Mouse (Mus musculus) cortical plate, adult 2 months (tissue): ENCODE measurements around the gene Dst.

Experiments used
- CTCF ChIP-seq: fragments of 200-500 bp; IDR thresholded peaks from 2 replicates; pipeline ENCODE4 v1.5.1; 2011; ENCODE audit warnings: mild to moderate bottlenecking, control low read depth, low read length; ENCODE audit not compliant: insufficient read depth; ENCODE audit errors: extremely low read depth
- POLR2A ChIP-seq: fragments of 200-500 bp; IDR thresholded peaks from 2 replicates; pipeline ENCODE4 v1.6.1; 2011; ENCODE audit warnings: mild to moderate bottlenecking, low read length, control low read depth; ENCODE audit not compliant: insufficient read depth; ENCODE audit errors: extremely low read depth

DNA sequence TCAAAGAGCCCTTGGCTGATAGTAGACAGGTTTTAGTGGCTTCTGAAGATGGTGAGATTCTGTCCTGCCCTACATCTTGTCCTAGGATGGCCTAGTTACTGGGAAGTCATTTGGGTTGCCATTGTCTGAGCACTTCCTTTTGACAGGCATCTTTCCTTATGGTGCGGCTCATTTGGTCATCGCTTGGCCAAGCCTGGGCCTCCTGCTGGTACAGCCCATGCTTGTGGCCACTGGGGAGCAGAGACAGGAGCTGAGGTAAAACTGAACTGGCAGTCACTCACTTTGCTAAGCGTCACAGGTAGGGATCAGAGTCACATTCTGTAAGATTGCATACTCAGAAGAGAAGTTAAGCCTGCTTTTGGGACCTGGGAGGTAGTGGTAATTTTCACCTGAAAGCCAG lies 24.2 kb downstream of the Dst start:
- TF ChIP-seq CTCF (no peak), POLR2A (no peak)
